Mouse (Mus musculus): ENCODE data around the gene Aatk.

The Aatk gene

DNA sequence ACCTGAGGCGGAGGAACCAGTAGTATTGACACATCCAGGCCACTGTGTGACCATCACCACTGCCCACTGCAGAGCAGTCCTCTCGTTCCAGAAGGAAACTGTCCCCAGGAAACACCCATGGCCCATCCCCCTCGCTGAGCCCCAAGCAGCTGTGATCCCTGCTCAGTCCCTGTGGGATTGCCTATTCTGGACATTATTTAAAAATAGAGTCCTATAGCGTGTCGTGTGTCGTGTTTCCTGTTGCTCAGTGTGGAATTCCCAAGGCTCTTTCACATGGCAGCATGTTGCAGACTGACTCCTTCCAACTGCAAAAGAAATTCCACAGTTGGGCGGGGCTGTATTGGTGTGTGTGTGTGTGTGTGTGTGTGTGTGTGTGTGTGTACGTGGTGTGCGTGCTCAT, 5.3 kb upstream of the Aatk start:
- no peak for DNase-seq (ENCODE audit: low spot score)

- DNase-seq (ENCODE audit: low spot score): no peak
Measured at GRCm38 (mm10) chr11:120051124-120051811, 4.3 kb upstream of the Aatk start.

DNA sequence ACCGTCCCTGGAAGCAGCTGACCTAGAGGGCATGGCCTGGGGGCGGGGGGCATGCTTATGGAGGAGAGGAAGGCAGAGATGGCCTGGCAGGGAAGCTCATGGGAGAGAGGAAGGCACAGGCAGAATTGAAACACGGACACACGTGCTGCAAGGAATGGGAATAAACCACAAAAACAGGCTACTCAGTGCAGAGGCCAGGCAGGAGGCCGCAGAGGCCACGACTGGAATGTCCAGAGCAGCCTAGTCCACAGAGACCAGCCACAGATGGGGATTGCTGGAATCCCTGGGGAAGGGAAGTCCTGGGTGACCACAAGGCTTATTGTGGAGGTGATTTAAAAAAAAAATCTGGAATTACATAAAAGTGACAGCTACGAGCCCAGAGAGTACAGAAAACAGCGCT, 2.1 kb upstream of the Aatk start:
- no peak for DNase-seq (ENCODE audit: low spot score)

DNA sequence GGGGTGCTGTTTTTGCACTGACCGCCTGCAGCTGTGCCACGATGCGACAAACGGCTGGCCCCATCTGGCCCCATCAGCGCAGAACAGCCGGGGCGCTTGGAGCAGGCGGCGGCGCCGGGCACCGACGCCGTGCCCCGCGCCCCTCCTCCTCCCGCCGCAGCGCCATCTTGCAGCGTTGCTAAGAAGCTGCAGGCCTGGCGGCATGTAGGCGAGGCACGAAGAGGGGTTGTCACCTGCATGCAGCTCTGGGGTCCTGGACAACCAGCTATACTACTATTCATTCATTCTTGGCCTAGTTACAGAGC, 1.2 kb upstream of the Aatk start:
- DNase-seq (ENCODE audit: low spot score): peak; percentile 66

GRCm38 (mm10) chr11:120047531-120048251, 724 bp upstream of the Aatk start:
- DNase-seq (ENCODE audit: low spot score): peak; percentile 36

GRCm38 (mm10) chr11:120045839-120046552, 971 bp downstream of the Aatk start:
- DNase-seq (ENCODE audit: low spot score): no peak

DNA sequence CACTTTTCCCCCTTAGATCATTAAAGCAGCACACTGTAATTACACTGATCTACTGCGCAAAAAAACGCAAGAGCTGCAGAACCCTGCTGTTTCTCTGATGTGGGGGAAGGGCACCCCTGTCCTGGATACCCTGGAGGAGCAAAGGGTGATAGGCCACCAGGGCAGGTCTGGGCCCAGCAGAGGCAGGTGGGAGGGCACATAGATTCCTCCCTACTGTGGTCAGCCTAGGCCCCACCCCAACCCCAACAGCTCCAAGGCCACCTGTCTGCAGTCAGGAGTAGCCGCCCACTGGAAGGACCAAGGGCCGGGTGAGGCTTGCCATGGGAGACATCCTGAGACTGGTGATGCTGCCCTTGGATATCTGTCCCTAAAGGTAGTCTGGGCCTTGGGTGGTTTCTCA, 1.6 kb downstream of the Aatk start:
- DNase-seq (ENCODE audit: low spot score): no peak

GRCm38 (mm10) chr11:120042141-120042838, 4.7 kb downstream of the Aatk start:
- no peak for DNase-seq (ENCODE audit: low spot score)

DNA sequence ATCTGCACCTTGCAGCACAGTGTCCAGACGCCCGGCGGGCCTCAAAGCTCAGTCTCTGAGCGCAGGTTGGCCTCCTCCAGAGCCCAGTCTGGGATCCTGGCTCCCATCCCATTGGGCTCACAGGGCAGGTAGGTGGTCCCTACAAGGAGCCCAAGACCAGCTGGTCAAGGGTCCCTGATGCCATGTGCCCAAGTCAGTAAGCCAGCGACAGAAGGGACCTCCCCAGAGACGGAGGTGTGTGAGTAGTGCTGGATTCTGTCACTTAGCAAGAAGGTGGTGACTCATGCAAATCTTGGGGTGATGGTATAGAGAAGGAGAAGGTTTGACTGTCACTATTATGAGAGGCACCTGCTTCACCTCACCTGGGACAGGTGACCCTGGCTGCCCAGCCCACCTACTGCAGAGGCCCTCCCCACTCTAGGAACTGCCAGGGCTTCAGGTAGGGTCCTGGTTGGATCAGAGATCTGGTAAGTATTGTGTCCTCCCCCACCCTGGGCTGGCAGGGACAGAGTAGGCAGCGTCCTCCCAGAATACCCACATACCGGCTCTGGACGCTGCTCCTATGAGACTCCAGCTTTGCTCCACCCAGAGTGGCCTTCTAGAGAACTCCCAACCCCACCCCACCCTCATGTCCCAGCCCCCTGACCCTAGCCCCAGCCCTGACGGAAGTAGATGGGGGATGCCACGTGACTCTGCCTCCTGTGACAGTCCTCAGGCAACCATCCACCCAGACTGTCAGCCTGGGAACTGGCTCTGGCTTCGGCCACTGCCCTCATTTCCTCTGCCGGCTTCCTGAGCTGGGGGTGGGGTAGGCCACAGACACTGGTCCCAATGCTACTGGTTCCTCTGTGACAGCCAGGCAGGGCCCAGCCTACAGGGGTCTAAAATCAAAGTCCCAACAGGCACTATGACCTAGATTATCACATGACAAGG, 5.5 kb downstream of the Aatk start:
- no peak for DNase-seq (ENCODE audit: low spot score)

DNA sequence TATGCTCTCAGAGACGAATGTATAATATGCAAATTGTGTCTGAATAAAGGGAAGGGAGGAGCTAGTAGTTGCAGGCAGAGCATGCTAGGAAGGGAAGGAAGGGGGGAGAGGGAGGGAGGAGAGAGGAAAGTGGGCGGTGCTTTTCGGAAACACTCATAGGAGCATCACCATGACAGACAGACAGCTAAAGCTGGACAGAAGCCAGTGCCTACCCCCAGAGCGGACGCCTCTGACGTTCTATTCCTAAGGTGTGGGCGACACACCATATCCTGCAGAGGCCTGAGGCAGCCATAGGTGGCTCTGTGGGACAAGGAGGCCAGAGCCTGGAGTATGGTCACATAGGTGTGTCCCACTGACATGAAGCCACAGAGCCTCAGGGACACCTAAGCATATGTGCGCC, 6.5 kb downstream of the Aatk start:
- DNase-seq (ENCODE audit: low spot score): no peak

DNA sequence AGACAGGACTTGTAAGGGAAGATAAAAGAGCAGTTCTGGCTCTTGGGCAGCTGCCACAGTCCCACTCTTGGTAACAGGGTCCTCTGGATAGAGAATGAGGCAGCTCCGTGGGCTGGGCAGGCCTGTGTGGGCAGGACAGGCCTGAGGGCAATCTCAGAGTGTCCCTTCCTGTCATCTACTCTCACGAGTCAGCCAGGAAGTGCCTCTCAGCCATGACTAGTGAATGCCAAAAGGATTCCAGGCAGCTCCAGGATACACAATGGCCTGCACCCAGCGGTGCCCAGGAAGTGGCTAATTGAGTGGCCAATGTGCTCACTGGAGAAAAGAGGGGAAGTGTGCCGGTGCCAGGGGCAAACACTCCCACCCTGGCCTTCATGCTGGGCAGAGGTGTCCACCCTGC, 7.4 kb downstream of the Aatk start:
- no peak for DNase-seq (ENCODE audit: low spot score)

DNA sequence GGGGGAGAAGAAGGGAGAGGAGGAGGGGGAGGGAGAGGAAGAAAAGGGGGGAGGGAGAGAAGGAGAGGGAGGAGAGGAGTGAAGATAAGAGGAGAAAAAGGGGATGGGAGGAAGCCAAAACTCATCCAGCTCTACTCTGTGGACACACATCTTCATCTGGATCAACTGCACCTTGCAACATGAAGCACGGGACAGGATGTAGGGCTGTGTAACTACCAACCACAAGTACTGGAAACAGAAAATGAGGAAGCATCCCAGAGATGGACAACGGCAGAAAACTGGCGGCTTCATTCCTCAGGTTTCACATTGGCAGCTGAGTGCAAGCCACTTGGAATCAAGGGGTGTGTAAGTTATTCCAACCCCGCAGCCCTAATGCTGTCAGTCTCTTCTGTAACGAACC, 12.2 kb downstream of the Aatk start:
- no peak for DNase-seq (ENCODE audit: low spot score)

- DNase-seq (ENCODE audit: low spot score): peak; percentile 29
Measured at GRCm38 (mm10) chr11:120034306-120034705, 12.7 kb downstream of the Aatk start.

DNA sequence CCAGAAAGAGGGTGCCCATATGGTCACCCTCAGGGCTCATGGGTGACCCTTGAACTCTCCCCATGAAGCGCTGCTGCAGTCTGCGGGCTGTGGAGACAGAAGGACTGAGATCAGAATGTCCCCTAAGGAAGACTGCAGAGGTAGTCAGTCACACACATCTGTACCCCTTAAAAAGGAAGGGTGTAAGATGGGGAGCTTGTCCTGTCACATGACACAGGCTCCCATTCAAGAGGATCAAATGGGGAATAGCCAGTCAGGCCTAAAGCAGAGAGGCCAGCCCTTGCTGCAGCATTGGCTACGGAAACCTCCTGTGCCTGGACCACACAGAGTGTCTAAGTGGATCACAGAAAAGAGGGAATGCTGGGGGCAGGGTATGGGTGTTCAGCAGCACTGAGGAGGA, 13.5 kb downstream of the Aatk start:
- DNase-seq (ENCODE audit: low spot score): peak; percentile 24

GRCm38 (mm10) chr11:120032052-120032451, 14.9 kb downstream of the Aatk start:
- DNase-seq (ENCODE audit: low spot score): no peak

GRCm38 (mm10) chr11:120030145-120030901, 16.6 kb downstream of the Aatk start:
- DNase-seq (ENCODE audit: low spot score): peak; percentile 83

GRCm38 (mm10) chr11:120029431-120030144, 17.4 kb downstream of the Aatk start:
- DNase-seq (ENCODE audit: low spot score): peak; percentile 47

GRCm38 (mm10) chr11:120028319-120029092, 18.5 kb downstream of the Aatk start:
- DNase-seq (ENCODE audit: low spot score): no peak

DNA sequence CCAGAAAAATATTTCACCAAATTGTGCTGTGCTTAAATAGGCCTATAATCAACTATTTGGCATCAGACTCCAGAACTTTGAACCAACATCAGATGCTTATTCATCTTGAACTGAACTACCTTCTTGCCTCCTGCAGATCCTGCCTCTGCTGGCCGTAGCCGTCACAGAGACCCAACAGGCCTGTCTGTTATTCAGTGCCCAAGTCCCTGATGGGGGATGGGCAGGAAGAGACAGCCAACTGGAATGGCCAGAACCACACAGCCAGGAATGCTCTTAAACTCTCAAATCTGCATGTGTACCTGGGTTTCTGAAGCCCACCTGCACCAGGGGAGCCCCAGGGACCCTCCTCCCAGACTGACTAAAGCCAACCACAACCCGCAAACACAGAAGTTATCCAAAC, 20.0 kb downstream of the Aatk start:
- no peak for DNase-seq (ENCODE audit: low spot score)

Data from embryo, embryonic 10.5 days (tissue).